Mouse (Mus musculus): Measurements from ENCODE around the gene Gabpb1. TPM values are rescaled to one million over a fixed set of nuclear protein-coding genes. Genes with fewer than 3 reads are reported as not detected.
"Not testable (repeated sequence)": the region's sequence is repeated elsewhere in the genome, so short reads cannot be mapped to it uniquely, and the experiment has no call there.

The Gabpb1 gene
- polyA plus RNA-seq, 1 experiment = 0.83 TPM

DNA sequence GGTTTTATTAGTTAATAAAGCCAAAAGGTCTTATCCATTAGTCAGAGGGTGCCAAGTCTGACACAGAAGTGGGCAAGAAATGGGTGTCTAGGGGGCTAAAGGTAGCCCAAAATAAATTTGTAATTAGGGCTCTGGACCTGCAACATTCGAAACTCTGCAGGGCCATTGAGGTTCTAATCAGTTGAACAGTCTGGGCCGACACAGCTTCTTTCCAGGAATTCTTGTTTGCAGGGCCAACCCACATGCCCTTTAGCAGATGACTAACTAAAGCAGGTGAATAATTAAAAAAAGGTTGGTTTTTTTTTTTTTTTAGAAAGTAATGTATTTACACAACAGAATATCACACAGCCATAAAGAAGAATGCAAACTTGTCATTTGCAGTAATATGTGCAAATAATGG lies 53.7 kb downstream of the Gabpb1 start:
- Histone ChIP-seq H3K4me1 (ENCODE audit: control insufficient read depth) (peaks cover 6% of the 10 kb centered on the region), H3K9me3 (ENCODE audit: control insufficient read depth, low read length) (peaks cover 4% of the 10 kb centered on the region), H3K4me3 (replicated peaks) (no peak overlapping the region), H3K27me3 (ENCODE audit: control insufficient read depth) (no peaks in the 10 kb centered on the region), H3K36me3 (ENCODE audit: control insufficient read depth) (peaks cover 7% of the 10 kb centered on the region)
- TF ChIP-seq GATA1 (IDR thresholded peaks at IDR 0.05; ENCODE audit: low read length) = no peak
- no peak for TF ChIP-seq TAL1 (IDR thresholded peaks at IDR 0.05; ENCODE audit: low read length)

DNA sequence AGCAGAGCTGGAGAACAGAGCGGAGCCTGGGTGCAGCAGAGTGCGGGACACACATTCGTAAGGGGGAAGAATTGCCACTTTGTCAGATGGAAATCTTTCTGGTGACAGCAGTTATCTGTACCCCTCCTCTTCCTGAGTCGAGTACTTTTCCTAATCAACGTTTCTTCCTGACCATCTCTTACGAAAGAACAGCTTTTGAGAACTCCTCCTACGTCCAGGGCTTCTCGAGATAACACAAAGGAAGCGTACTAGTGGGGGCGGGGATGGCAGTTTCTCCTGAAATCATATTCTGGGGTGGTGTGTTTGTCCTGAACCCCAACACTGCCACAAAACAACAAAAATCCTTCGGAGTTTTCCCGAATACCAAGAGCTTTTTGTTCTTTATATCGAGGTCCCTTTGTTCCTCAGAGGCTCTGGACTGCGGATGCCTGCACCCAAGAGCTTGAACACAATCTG lies 56.9 kb downstream of the Gabpb1 start, which contains the start of gene Hdc:
Gene Hdc, minus strand, starts transcription at position 51 of the 456 bp plus-strand sequence.
- Histone ChIP-seq H3K36me3 (ENCODE audit: control insufficient read depth) (no peaks in the 10 kb centered on the region), H3K27me3 (ENCODE audit: control insufficient read depth) (no peaks in the 10 kb centered on the region), H3K4me3 (replicated peaks) (no peak within 1 kb of the TSS), H3K4me1 (ENCODE audit: control insufficient read depth) (peaks cover 7% of the 10 kb centered on the region), H3K9me3 (ENCODE audit: control insufficient read depth, low read length) (no peaks in the 10 kb centered on the region)
- TF ChIP-seq GATA1 (IDR thresholded peaks at IDR 0.05; ENCODE audit: low read length) (no peak), TAL1 (IDR thresholded peaks at IDR 0.05; ENCODE audit: low read length) (no peak)

DNA sequence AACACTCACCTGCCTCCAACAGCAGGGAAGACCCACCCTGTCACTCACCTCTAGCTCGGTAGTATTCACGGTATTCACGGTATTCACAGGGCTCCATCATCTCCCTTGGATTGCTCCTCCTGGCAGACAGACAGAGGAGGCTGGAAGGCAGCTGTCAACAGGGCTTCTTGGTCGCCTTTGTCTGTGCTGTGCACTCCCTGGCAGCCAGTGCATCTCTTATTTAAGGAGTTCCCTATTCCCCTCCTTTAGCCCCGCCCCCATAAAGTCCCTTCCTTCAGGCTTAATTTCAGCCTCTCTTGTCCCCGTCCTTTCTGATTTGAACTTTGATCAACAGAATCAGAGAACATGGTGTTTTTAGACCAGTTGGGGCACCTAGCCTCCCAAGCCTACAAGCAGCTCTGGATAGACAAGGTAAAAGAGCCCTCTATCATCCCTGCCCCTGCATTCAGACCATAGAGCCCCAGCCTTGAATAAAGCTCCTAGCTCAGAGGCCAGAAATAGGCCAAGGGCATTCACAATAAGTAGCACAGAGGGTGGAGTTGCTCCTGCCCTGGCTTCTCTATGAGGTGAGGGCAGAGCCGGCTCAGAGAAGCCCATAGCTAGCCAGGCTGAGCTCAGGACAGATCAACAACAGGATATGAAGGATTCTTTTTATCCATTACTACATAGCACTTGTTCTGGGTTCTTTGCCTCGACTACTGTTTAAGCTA lies 57.5 kb downstream of the Gabpb1 start:
- peaks cover 7% of the 10 kb centered on the region for H3K4me1 ChIP-seq (ENCODE audit: control insufficient read depth)
- H3K36me3 ChIP-seq (ENCODE audit: control insufficient read depth) = no peaks in the 10 kb centered on the region
- H3K9me3 ChIP-seq (ENCODE audit: control insufficient read depth, low read length) = no peaks in the 10 kb centered on the region
- no peak overlapping the region for H3K4me3 ChIP-seq (replicated peaks)
- H3K27me3 ChIP-seq (ENCODE audit: control insufficient read depth) = no peaks in the 10 kb centered on the region
- no peak for TF ChIP-seq GATA1 (IDR thresholded peaks at IDR 0.05; ENCODE audit: low read length)
- no peak for TF ChIP-seq TAL1 (IDR thresholded peaks at IDR 0.05; ENCODE audit: low read length)

DNA sequence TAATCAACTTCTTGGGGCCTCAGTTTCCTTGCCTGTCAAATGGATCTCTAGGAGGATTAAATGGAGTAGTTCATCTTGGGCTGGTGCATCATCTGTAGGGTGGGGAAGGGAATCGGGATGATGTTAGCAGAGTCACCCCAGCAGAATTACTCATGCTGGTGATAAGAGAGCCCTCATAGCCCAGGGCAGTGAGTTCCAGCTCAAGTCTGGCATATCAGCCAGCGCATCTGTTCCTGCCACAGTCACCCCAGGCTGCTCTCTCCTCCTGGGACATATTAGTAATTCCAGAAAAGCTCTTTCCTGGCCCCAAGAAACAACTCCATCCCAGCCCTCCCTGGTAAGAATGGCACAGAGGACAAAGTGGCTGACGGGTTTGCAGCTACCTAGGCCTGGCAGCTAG lies 60.8 kb downstream of the Gabpb1 start:
- TF ChIP-seq TAL1 (IDR thresholded peaks at IDR 0.05; ENCODE audit: low read length) (no peak), GATA1 (IDR thresholded peaks at IDR 0.05; ENCODE audit: low read length) (no peak)
- H3K4me1 ChIP-seq (ENCODE audit: control insufficient read depth) = peaks cover 7% of the 10 kb centered on the region
- no peaks in the 10 kb centered on the region for H3K9me3 ChIP-seq (ENCODE audit: control insufficient read depth, low read length)
- no peaks in the 10 kb centered on the region for H3K27me3 ChIP-seq (ENCODE audit: control insufficient read depth)
- H3K36me3 ChIP-seq (ENCODE audit: control insufficient read depth) = no peaks in the 10 kb centered on the region
- no peak overlapping the region for H3K4me3 ChIP-seq (replicated peaks)

DNA sequence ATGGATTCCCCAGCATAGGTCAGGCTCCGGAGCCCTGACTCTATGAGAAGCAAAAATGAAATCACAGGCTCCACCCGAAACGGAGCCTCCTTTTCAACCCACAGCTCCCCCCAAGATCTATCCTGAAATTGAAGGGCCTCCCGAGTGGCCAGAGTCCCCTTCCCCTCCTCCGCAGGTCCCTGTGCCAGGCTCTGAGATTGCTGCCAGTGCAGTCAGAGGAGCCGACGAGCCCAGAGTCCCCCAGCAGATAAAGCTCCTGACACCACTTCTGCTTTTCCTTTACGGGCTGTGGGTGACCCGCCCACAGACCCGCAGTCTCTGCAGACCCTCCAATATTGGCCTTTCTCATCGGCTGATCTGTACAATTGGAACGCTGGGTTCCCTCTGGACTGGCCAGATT lies 66.5 kb downstream of the Gabpb1 start:
- not testable (repeated sequence) for H3K9me3 ChIP-seq (ENCODE audit: control insufficient read depth, low read length); H3K4me3 ChIP-seq (replicated peaks); H3K27me3 ChIP-seq (ENCODE audit: control insufficient read depth); H3K36me3 ChIP-seq (ENCODE audit: control insufficient read depth); H3K4me1 ChIP-seq (ENCODE audit: control insufficient read depth)

DNA sequence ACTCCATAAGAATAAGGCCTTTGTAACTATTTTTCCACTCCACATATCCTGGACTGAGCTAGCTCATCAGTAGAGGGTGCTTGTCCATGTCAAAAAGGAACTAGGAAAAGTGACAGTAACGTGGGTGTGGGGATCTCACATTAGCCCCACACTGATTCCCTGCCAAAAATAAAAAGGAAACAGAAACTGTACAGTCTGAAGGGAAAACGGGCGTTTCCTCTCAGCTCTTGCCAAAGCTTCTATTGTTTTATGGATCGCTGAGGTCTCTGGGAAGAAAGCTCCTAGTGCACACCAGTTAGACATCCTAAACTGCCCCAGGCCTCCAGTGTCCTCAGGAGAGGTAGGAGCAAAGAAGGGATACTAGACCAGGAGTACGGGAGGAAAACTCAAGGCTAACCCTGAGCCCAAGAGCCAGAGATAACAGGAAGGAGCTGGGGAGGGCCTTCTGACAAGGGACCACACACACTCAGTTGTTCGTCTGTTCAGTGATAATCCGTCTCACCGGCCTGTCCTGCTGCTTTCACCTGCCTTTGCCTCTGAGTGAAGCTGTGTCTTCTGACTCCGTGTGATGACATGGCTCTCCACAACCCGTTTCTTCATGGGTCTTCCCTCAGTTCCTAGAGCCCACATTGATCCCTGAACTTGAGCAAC lies 68.5 kb downstream of the Gabpb1 start:
- no peaks in the 10 kb centered on the region for H3K36me3 ChIP-seq (ENCODE audit: control insufficient read depth)
- no peaks in the 10 kb centered on the region for H3K27me3 ChIP-seq (ENCODE audit: control insufficient read depth)
- H3K4me3 ChIP-seq (replicated peaks) = no peak overlapping the region
- no peaks in the 10 kb centered on the region for H3K9me3 ChIP-seq (ENCODE audit: control insufficient read depth, low read length)
- peaks cover 3% of the 10 kb centered on the region; the same call in 1 of the 2 replicates for H3K4me1 ChIP-seq (ENCODE audit: control insufficient read depth)
- TF ChIP-seq GATA1 (IDR thresholded peaks at IDR 0.05; ENCODE audit: low read length) (no peak), TAL1 (IDR thresholded peaks at IDR 0.05; ENCODE audit: low read length) (no peak)

DNA sequence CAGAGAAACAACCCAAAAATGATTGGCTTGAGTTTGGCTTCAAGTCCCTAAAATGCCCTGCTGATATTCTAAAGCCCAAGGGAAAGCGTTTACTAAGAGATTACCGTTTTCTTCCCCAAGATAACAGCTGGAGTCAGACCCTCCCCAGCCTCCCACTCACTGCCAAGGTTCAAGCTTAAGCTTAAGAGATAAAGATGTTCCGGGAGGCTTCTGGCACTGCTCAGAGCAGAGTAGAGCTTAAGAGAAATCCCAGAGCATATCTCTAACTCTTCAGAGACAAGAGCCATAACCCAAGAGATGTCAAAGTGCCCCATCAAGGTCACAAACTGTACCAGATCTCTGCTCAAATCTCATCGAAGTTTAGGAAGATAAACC lies 69.5 kb downstream of the Gabpb1 start:
- Histone ChIP-seq H3K27me3 (ENCODE audit: control insufficient read depth) (no peaks in the 10 kb centered on the region), H3K9me3 (ENCODE audit: control insufficient read depth, low read length) (no peaks in the 10 kb centered on the region), H3K4me1 (ENCODE audit: control insufficient read depth) (peaks cover 3% of the 10 kb centered on the region; the same call in 1 of the 2 replicates), H3K4me3 (replicated peaks) (no peak overlapping the region), H3K36me3 (ENCODE audit: control insufficient read depth) (no peaks in the 10 kb centered on the region)
- TF ChIP-seq GATA1 (IDR thresholded peaks at IDR 0.05; ENCODE audit: low read length) (no peak), TAL1 (IDR thresholded peaks at IDR 0.05; ENCODE audit: low read length) (no peak)

DNA sequence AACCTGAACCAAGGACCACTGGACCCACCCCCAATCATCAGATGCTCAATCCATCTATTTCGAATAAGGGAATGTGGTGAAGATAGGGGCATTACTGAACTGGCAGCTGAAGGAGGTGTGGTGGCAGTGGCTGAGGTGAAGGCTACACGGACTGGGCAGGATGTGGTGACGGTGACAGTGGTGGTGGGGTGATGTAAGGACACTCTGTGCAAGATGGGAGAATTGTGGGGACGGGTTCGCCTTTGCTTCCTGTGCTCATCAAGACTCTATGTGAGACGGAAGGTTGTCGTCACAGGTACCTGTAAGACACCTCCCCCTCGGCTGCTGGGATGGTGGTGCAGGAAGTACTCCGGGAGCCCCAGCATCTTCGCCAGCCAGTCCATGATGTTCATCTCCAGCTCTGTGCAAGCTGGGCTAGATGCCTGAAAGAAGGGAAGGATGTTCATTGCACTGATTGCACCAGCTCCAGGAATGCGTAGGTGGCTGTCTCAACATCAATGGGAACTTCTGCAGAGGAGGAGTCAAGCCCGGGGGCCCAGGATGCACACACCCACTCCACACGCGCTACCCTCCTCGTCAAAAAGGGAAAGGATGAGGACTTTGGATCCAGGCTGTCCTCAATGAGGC lies 70.0 kb downstream of the Gabpb1 start:
- Histone ChIP-seq H3K27me3 (ENCODE audit: control insufficient read depth) (no peaks in the 10 kb centered on the region), H3K4me1 (ENCODE audit: control insufficient read depth) (peaks cover 3% of the 10 kb centered on the region; the same call in 1 of the 2 replicates), H3K9me3 (ENCODE audit: control insufficient read depth, low read length) (no peaks in the 10 kb centered on the region), H3K36me3 (ENCODE audit: control insufficient read depth) (no peaks in the 10 kb centered on the region), H3K4me3 (replicated peaks) (no peak overlapping the region)
- TF ChIP-seq TAL1 (IDR thresholded peaks at IDR 0.05; ENCODE audit: low read length) (no peak), GATA1 (IDR thresholded peaks at IDR 0.05; ENCODE audit: low read length) (no peak)

DNA sequence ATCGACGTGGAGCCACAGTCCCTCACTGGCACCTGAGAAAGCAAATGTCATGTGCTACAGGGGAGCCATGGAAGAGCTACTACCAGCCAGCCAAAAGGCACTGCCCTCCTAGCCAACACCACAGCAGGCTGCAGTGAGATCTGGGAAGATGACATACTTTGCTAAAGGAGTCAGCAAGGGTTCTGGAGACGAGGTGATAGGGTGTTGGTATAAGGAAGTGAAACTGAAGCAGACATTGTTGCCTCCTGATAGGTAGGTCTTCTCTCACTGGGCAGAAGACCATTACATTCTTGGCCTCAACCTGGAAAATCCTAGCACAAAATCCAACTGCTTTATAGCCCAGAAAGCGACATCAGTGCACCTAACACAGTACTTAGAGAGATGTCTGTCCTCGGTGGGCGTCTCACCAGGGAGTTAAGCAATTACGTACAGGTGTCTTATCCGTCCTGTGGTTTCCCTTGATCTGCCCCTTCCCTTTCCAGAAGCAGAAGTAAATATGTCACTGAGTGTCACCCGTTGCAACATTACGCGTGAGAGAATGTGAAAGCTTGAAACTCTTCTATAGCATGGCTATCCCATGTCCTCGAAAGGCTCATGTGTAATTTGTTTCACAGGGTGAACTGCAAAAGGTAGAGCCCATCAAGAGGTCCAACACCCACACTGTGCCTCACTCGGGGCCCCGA lies 74.1 kb downstream of the Gabpb1 start:
- no peaks in the 10 kb centered on the region for H3K9me3 ChIP-seq (ENCODE audit: control insufficient read depth, low read length)
- H3K27me3 ChIP-seq (ENCODE audit: control insufficient read depth) = no peaks in the 10 kb centered on the region
- no peak overlapping the region for H3K4me3 ChIP-seq (replicated peaks)
- no peaks in the 10 kb centered on the region for H3K36me3 ChIP-seq (ENCODE audit: control insufficient read depth)
- peaks cover 2% of the 10 kb centered on the region for H3K4me1 ChIP-seq (ENCODE audit: control insufficient read depth)
- TF ChIP-seq TAL1 (IDR thresholded peaks at IDR 0.05; ENCODE audit: low read length) = no peak
- TF ChIP-seq GATA1 (IDR thresholded peaks at IDR 0.05; ENCODE audit: low read length) = no peak

All from erythroblast, embryonic 14.5 days (primary cell).